Mouse (Mus musculus) erythroid progenitor cell, adult 5-6 weeks (primary cell): ENCODE measurements around the gene Hnrnpa1. TPM values are rescaled to one million over a fixed set of nuclear protein-coding genes. Genes with fewer than 3 reads are reported as not detected.

ENCODE experiments used
- ATAC-seq: replicated peaks from 2 replicates; pipeline ENCODE4 v1.8.0; 2016; ENCODE audit warnings: moderate number of reproducible peaks, mild to moderate bottlenecking, moderate TSS enrichment, inconsistent platforms; ENCODE audit not compliant: poor library complexity, low FRiP score, severe bottlenecking
- total RNA-seq, 2 experiments: library from RNA; stranded (forward) in 1 of 2; stranded (reverse) in 1 of 2; fragments of 150-400 nt in 1 of 2; fragments of 186-747, 209-891 nt in 1 of 2; gene quantifications; 2 replicates each; pipeline versions ENCODE4 v1.2.3 to v1.2.4; 2015 to 2017; ENCODE audit warnings: low replicate concordance in 2 of 2

Gene Hnrnpa1
- total RNA-seq (2015; ENCODE audit: low replicate concordance) (198 and 238 TPM in 2 replicates), total RNA-seq (2017; ENCODE audit: low replicate concordance) (338 and 377 TPM in 2 replicates)

DNA sequence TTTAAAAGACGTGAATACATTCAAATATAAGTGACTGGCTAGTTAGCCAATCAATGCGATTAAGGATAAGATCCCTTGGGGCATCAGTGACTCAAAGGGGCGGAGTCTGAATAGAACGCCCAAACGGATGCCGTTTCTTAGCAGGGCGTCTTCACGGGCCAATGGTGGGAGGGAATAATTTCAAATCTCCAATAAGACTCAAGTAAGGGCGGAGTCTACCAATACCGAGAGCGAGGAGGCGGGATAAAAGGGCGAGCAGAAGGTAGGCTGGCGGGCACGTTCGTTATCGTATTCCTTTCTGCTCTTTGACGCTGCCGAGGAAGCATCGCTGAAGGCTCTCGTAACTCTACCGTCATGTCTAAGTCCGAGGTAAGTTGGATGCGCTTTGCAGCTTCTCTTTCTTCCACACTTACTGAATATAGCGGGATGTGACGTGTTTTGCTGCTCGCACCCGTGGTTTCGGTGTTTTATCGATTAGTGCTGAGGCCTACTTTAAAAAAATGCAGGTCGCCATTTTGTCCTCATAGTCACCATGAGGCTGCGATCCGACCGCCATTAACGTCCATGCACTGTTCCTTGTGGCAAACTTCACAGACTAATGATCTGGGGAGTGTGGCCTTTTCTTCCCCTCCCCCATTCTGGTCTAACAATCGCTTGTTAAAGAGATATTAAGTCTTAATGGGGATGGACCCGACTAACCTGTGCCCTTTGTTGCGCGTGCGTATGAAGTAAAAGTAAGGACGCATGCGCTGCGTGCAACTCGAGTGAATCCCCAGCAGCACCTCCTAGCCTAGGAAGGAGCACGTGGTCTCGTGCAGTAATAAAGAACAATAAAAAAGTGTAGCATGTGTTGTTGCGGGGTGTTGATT, at the start of gene Hnrnpa1:
TSS of gene Hnrnpa1 (plus strand) at position 273 of the 869 bp plus-strand sequence.
- peak; percentile 80 for ATAC-seq

DNA sequence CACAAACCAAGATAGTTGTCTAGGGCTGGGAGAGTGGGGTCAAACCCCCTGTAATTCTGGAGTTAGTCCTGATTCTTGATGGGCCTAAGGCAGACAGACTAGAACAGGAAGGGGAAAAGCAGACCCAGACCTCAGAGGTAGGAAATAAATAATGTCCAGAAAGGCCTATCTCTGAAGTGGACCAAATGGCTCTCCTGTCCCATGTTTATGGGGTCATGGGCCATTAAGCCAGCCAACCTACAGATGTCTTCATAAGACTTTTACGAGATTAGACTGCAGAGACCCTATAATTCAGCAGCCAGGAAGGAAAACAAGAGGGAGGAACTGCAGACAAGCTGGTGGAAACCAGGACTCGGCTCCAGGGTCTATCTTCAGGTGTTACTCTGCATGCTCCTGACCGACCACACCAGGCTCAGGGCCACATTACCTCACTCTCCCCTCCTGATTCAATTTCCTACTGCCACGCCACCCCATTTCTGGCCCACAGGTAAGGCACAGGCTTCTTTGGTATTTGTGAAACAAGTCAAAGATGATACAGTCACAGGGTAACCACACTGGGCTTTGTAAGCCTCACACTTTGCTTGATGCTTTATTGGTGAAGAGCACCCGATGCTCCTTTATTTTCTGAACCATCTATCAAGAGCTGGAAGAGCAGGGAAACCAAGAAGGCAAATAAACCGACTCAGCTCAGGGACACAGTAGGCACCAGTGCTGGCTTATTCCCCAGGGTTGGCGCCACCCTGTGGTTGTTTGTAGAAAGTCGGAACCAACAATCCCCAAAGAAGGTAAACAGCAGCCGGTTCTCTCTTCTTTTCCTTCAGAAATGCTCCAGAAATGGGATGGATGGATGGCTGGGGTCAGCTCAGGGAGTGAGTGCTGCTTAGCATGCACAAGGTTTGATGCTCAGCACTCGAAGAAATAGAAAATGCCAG, 49.4 kb upstream of the Hnrnpa1 start:
- peak; percentile 57 for ATAC-seq

DNA sequence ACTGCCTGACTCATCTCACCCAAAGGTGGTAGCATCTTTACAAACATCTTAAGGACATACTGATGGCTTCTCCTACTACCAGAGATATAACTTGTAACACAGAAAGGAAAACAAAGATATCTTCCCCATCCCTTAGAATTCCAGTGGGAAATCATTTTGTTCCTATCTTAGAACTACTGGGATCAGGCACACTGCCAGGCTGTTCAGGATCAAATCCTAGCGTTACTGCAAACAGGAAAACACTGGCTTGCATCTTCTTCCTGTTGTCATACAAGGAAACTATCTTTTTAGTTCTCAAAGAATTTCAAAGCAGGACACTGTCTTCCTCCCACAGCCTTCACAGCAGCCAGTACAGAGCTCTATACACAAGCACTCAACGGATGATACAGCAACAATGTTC, 46.6 kb upstream of the Hnrnpa1 start:
- ATAC-seq = no peak

DNA sequence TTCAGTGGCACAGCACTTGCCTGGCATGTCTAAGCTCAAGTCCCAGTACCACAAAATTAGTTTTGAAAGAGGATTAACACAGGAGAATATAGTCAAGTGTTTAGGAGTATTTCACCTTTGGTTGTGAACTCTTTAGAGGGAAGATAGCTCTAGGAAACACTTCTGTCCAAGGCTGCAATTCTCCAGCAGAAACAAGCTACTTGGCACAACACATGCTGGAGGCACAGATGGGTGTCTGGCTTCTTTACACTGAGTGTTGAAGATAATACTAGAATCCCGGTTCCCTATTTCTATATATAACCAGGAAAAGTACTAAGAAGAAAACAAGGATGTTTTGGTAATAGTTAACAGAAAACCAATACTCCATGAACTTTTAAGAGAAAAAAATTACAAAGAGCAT, 43.4 kb upstream of the Hnrnpa1 start:
- no peak for ATAC-seq

- no peak for ATAC-seq
Observed at GRCm38 (mm10) chr15:103197785-103198184, 42.4 kb upstream of the Hnrnpa1 start.

- no peak for ATAC-seq
Observed at GRCm38 (mm10) chr15:103202088-103202793, 38.0 kb upstream of the Hnrnpa1 start.

DNA sequence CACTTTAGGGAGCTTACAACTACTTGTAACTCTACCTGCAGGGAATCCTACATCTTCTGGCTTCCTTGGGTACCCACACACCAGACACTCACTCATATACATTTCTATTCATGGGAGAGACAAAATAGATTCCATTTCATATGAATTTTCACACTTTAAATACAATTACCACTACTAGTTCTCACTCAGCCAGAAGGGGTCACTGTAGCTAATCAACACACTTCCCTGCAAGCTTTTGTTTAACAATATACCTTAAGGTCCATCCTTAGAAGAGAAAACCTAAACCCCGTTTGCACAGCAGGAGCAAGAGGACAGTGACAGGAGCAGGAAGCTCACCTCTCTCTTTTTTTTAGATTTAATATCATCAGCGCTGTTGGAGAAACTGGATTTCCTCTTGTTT, 35.1 kb upstream of the Hnrnpa1 start:
- ATAC-seq = no peak

DNA sequence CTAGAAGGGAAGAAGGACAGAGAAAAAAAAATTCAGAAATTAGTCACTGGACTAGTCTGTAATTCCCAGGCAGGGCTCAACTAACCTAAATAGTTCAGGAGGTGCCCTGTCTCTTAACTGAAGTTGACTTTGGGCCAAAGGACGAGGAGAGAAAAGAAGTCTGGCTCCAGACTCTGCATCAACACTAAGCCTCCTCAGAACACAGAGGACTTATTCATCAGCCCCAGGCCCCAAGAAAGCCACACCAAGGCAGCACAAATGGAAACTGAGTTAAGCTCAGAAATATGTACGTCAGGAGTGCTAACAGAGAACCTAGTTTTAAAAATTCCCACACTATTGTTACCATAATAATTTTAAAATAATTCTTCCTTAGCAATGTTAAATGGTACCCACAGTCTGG, 26.1 kb upstream of the Hnrnpa1 start:
- no peak for ATAC-seq

- no peak for ATAC-seq
Observed at GRCm38 (mm10) chr15:103214971-103215907, 25.0 kb upstream of the Hnrnpa1 start.

GRCm38 (mm10) chr15:103216052-103216451, 24.2 kb upstream of the Hnrnpa1 start:
- no peak for ATAC-seq

- ATAC-seq = no peak
Observed at GRCm38 (mm10) chr15:103220785-103221184, 19.4 kb upstream of the Hnrnpa1 start.

GRCm38 (mm10) chr15:103221386-103221785, 18.8 kb upstream of the Hnrnpa1 start:
- ATAC-seq = no peak

DNA sequence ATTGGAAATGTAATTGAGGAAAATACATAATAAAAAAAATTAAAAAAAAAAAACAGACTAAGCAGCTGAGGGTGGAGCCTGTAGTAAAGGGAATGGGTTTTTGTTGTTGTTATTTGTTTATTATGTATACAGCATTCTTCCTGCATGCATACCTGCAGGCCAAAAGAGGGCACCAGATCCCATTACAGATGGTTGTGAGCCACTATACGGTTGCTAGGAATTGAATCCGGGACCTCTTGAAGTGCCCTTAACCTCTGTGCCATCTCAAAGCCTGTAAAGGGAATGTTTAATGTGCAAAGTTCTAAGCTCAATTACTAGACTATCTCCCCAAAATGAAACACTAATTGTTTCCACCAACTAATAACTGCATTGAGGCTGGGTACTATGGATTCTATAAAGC, 16.1 kb upstream of the Hnrnpa1 start:
- no peak for ATAC-seq

DNA sequence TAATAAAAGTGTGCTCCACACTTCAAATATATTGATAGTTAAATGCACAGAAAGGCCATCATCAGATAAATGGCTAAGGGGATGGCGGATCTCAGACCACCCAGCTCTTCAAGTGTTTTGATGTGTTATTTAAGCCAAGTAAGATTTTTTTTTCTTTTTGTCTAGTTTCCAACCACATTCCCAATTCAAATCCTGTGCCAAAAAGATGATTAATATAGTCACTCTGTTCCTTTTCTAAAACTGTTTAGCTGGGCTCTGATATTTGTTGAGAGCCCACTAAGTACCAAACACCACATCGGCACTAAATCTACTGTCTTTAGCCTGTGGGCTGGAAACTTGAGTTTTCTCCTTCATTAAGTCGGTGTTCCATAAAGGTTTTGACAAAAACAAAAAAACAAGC, 13.2 kb upstream of the Hnrnpa1 start:
- no peak for ATAC-seq

- no peak for ATAC-seq
Observed at GRCm38 (mm10) chr15:103227572-103227971, 12.7 kb upstream of the Hnrnpa1 start.

- no peak for ATAC-seq
Observed at GRCm38 (mm10) chr15:103228904-103229303, 11.3 kb upstream of the Hnrnpa1 start.

DNA sequence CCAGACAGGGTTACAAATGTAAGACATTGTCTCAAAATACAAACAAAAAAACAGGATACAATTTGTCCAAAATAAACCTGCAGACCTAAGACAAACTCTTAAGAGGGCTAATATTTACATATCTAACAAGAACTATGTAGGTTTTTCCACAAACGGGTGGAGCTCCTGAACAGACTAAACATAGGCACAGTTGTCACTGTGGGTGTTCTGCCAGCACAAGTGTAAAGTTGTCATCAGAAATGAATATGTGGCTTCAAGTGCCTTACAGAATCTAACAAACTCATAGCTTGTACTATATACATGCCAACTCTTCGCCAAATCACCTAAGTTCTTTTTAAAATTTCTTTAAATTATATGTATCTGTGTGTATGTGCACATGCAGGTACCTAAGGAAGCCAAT, 7.1 kb upstream of the Hnrnpa1 start:
- no peak for ATAC-seq

GRCm38 (mm10) chr15:103237295-103237694, 2.9 kb upstream of the Hnrnpa1 start:
- ATAC-seq = no peak

DNA sequence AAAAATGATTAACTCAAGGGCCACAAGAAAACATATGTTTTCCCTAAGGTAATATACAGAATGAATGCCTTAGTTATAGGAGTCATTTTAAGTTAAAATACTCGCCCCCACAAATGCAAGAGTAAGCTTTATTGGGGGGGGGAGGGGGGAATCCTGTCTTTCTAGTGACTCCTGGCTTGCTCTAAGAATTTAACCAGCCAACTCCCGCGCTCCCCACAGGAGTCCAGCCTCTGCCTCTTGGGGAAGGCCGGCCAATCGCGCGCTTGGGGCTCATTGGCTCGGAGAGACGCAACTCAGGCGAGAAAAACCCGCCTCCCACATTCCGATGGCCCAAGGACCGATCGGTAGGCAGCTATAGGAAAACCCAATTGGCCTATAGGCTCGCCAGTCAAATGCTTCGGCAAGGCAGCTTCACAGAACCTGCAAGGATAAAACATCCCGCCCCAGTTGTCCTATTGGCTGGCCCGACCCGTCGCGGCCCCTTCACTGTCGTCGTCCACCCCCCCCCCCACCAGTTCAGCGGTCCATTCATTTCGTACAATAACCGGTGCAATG, 1.0 kb upstream of the Hnrnpa1 start:
- peak; percentile 79 for ATAC-seq
